Mouse (Mus musculus) myocyte (in vitro differentiated cells): ENCODE measurements around the gene Klhl3.
A peak's percentile ranks its signal among the peaks of the same experiment; 100 is the strongest.

Source experiments
- CEBPB ChIP-seq: IDR thresholded peaks from 2 replicates; pipeline ENCODE4 v1.6.1; 2011; ENCODE audit warnings: mild to moderate bottlenecking, moderate library complexity; ENCODE audit not compliant: poor library complexity, insufficient read depth, severe bottlenecking
- E2F4 ChIP-seq: IDR thresholded peaks from one replicate; pipeline ENCODE4 v1.6.1; 2011; ENCODE audit warnings: mild to moderate bottlenecking, control low read depth, moderate library complexity; ENCODE audit not compliant: insufficient read depth
- MAX ChIP-seq: IDR thresholded peaks from one replicate; pipeline ENCODE4 v1.6.1; 2011; ENCODE audit warnings: low read depth, mild to moderate bottlenecking, control low read depth
- MYOD1 ChIP-seq, 3 experiments: IDR thresholded peaks; one replicate each; pipeline ENCODE4 v1.6.1; 2011; ENCODE audit warnings: control low read depth in 2 of 3, low read depth in 2 of 3, mild to moderate bottlenecking in 2 of 3, moderate library complexity in 1 of 3; ENCODE audit not compliant: insufficient read length in 2 of 3, control insufficient read depth in 1 of 3
- MYOG ChIP-seq, 3 experiments: IDR thresholded peaks; one replicate each; pipeline ENCODE4 v1.6.1; 2011; ENCODE audit warnings: control low read depth in 2 of 3, low read depth in 2 of 3, mild to moderate bottlenecking in 2 of 3; ENCODE audit not compliant: insufficient read length in 2 of 3, control insufficient read depth in 1 of 3, insufficient read depth in 1 of 3
- POLR2A ChIP-seq: IDR thresholded peaks from one replicate; pipeline ENCODE4 v1.6.1; 2011; ENCODE audit warnings: low read depth, mild to moderate bottlenecking, control low read depth, moderate library complexity; ENCODE audit not compliant: insufficient read length
- POLR2AphosphoS2 ChIP-seq: IDR thresholded peaks from one replicate; pipeline ENCODE4 v1.6.1; 2011; ENCODE audit warnings: low read depth, control low read depth; ENCODE audit not compliant: insufficient read length
- REST ChIP-seq: IDR thresholded peaks from one replicate; pipeline ENCODE4 v1.6.1; 2011; ENCODE audit warnings: mild to moderate bottlenecking, control low read depth, moderate library complexity; ENCODE audit not compliant: insufficient read depth, insufficient read length
- SRF ChIP-seq: IDR thresholded peaks from one replicate; pipeline ENCODE4 v1.6.1; 2011; ENCODE audit warnings: low read depth; ENCODE audit not compliant: control insufficient read depth, insufficient read length
- TCF12 ChIP-seq: IDR thresholded peaks from one replicate; pipeline ENCODE4 v1.6.1; 2011; ENCODE audit warnings: mild to moderate bottlenecking, control low read depth; ENCODE audit not compliant: poor library complexity, insufficient read depth, severe bottlenecking
- TCF3 ChIP-seq: IDR thresholded peaks from one replicate; pipeline ENCODE4 v1.6.1; 2011; ENCODE audit warnings: low read depth, control low read depth; ENCODE audit not compliant: insufficient read length
- USF1 ChIP-seq: IDR thresholded peaks from one replicate; pipeline ENCODE4 v1.6.1; 2011; ENCODE audit warnings: low read depth, mild to moderate bottlenecking, control low read depth, moderate library complexity

DNA sequence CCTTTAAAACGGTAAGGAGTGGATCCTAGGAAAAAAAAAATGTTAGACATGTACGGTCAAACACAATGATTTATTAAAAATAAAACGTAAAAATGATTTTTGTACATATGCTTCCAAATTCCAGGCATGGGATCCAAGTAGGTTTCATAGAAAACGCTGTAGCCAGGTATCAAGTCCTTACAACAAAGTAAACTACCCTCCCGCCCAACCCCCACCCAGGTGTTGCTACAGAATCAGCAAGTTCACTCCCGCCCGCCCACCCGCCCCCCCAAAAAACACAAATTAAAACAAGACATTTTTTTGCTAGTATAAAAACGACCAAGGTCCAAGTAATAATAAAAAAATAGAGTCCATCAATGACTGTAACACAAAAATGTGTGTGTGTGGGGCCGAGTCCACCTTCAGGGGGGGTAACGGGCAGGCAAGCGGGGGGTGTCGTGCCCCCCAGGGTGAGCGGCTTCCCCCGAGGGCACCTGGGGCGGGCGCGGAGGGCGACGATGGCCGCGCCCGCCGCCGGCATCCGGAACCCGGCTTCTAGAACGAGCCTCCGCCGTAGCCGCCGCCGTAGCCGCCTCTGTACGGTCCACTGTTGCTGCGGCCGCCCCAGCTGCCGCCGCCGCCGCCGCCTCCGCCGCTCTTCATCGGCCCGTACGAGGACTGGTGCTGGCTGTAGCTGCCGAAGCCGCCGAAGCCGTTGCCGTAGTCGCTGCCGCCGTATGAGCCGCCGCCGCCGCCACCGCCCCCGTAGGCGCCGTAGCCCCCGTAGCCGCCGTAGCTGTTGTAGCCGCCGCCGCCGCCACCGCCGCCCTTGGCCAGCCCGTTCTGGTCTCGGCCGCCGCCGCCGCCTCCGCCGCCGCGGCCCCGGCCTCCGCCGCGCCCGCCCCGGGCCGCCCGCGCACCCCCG is 13.7 kb upstream of the Klhl3 start:
- TF ChIP-seq USF1 (no peak), POLR2A (peak; percentile 50), MYOD1 (IDR thresholded peaks at IDR 0.05; ENCODE audit: control insufficient read depth in 1 of 3, insufficient read length in 2 of 3, low read depth in 2 of 3) (no peak), MYOG (IDR thresholded peaks at IDR 0.05; ENCODE audit: control insufficient read depth in 1 of 3, insufficient read depth in 1 of 3, insufficient read length in 2 of 3, low read depth in 2 of 3) (no peak), E2F4 (no peak), TCF12 (no peak), MAX (no peak), CEBPB (no peak), REST (no peak), POLR2AphosphoS2 (no peak), SRF (no peak), TCF3 (no peak)
